Mouse (Mus musculus) heart, adult 9 months (tissue): Measurements from ENCODE around the gene Tubb2a.
"Not testable (repeated sequence)": the region's sequence is repeated elsewhere in the genome, so short reads cannot be mapped to it uniquely, and the experiment has no call there.

ENCODE experiments used
- DNase-seq, 2 experiments: peaks; one replicate each; pipeline ENCODE4 v3.0.0; 2022; ENCODE audit warnings: low spot score in 2 of 2

Tubb2a gene

DNA sequence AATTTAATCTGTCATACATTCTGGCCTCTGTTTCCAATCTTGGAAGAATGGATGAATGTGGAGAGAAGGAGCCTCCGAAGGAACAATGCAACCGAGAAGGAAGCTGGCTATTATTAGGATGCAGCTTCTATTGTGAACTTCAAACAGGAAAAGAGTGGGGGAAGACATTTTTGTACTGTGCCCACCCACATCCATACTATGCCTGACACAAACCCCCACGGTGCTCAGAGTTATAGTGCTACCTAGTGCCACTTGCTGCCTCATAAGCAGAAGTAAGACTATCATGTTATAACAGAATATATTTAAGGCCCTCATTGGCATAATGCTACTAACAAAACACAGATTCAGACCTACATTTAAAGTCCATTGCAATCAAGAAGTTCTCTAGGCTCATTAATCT is 11.6 kb upstream of the Tubb2a start:
- DNase-seq: no peak

DNA sequence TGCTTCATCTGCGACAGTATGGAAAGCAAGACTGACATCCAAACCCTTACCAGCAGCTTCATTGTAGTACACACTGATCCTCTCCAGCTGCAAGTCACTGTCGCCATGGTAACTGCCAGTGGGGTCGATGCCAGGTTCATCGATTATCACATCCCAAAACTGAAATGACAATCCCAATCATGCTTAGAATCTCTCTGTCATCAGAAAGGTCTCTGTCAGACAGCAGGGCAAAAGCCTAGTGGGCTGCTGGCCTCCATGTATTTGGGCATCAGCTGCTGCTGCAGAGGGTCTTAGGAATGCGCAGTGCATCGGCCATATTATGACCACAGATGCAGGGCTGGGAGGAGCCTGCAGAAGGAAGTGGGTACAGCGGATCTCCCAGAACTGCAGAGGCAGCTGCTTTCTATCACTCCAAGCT is 11.1 kb upstream of the Tubb2a start:
- DNase-seq: no peak

DNA sequence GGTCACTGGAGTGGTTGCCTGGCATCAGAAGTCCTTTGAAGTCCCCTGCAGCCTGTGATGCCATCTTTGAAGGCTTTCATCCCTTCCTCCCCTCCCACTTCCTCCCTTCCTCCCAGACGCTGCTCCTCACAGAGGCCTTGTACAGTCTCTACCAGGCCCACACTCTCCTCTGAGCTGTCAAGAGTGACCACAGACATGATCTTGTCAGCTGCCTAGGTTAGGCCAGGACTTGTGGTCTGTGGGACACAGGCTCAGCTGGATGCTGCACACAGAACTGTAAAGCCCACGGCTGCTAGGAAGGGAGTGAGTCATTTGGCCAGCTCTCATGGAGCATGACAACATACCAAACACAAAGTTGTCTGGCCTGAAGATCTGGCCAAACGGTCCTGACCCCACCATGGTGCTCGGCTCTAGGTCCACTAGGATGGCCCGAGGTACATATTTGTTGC is 10.4 kb upstream of the Tubb2a start:
- not testable (repeated sequence) for DNase-seq

DNA sequence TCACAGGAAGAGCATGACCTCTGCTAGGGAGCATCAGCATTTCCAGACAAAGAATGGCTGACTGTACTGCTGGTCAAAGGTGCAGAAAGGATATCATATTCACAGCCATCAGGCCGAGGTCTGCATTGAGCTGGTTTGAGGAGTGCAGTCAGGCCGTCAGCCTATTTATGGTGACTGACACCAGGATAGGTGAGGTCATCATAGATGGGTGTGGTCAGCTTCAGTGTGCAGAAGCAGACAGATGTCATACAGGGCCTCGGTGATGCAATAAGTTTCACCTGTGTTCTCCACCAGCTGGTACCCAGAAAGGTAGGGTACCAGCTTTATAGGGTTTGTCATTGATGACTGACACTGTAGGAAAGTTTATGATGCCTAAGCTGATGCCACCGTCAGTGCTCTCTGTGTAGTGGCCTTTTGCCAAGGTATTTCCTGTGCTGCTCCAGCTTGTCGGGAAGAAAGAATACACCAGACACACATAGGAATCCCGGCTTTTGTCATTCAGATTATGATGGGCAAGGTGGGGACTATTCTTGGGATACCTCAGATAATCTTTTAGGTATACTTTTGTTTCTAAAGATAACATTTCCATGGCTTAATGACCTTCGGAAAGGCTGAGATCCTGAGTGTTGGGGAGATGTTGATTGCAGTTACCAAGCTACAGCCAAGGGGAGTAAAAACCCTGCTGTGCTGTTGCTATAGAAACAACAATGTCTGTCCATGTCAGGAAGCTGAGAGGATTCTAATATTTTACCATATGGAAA is 9.4 kb upstream of the Tubb2a start:
- DNase-seq: no peak

DNA sequence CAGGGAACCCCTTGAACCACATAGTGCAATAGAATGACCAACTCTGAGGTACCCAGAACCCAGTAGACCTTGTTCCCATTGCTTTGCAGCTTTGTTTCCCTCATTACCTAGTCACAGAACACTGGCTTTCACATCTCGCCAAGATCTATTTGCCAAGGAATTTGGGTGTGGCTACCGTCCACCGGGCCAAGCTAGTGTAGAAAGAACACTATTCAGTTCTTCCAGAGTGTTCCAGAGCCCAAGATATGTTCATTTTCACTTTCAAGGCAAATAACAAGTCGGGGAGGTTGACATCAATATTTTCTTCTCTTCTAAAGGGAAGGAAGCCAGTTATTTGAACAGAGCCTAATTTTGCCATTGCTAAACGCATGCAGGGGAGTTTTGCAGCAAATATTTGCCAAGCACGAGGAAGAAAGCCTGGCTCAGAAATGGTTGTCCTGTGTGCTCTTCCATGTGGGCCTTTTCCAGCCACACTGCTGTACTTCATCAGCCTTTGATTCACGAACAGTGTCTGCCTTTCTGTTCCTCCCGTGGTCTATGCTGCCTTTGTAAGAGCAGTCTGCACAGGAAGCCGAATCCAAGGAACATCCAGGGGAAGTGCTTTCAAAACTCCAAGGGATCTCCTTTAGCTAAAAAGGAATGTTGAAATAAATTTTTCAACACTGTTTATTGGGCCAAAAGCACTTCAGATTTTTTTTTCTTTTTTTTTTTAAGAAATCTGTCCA is 6.4 kb upstream of the Tubb2a start:
- peak; percentile 85 for DNase-seq

DNA sequence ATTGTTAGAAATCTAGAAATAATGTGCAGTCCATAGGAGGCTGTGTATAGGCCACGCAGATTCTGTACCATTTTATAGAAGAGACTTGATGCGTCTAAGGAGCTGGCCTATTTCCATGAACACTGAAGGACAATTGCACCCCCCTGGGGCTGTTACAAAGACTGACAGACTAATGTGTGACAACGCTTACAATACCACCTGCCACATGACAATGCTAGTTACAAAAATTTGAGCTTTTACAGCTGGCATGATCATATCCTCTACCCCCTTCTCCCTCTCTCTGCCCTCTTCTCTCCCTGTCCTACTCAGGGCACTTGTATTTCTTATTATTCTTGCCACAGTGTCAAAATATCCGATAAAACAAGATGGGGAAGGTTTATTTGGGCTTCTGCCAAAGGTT is 4.1 kb upstream of the Tubb2a start:
- DNase-seq: no peak

DNA sequence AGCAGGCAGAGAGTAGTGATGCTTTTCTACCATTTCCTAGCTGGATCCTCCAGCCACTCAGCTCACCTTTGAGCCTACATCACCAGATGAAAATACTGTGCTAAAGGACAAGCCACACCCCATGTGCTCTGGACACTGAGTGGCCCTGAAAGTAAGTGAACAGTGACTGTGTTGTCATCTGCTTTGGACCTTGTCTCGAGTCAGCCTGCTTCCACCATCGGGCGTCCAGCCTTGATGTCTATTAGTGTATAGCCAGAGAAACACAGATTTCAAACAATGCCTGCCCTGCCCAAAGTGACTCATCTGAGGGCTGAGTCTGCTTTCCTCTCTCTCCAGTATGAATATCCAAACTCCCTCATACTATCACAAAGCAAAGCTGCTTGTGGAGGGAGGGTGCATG is 2.0 kb upstream of the Tubb2a start:
- DNase-seq: no peak

DNA sequence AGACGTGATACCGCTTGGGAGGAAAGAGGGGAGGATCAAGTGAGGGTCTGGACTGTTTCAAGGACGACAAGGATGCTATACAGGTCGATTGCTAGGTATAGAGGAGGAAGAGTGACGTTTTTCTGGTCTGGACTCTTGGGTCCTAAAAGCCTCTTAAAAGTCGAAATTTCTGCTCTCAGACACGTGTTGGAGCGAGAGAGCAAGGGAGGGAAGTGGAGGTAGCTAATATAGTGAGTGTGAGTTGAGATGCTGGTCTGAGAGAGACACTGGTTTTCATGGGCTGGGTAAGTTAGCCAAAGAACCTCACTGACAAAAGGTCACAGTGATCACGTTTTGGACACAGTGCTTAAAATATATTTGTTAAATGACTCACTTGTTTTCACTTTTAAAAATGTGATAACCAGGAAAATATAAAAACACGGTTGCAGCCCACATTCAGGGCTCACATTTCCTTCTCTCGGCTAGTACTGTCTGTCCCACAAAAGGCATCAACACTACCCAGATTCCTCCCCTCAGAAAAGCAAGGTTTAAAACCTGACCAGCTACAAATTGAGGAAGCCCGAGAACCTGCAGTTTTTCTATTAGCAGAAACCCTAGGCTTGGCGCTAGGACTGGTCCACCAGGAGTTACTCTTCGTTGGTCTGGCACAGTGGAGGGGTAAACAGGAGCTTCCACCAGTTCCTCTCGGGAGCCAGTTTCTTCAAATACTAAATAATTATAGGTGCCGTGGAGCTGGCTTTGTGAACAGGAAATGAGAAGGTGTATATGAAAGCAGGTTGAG is 883 bp upstream of the Tubb2a start:
- no peak for DNase-seq

DNA sequence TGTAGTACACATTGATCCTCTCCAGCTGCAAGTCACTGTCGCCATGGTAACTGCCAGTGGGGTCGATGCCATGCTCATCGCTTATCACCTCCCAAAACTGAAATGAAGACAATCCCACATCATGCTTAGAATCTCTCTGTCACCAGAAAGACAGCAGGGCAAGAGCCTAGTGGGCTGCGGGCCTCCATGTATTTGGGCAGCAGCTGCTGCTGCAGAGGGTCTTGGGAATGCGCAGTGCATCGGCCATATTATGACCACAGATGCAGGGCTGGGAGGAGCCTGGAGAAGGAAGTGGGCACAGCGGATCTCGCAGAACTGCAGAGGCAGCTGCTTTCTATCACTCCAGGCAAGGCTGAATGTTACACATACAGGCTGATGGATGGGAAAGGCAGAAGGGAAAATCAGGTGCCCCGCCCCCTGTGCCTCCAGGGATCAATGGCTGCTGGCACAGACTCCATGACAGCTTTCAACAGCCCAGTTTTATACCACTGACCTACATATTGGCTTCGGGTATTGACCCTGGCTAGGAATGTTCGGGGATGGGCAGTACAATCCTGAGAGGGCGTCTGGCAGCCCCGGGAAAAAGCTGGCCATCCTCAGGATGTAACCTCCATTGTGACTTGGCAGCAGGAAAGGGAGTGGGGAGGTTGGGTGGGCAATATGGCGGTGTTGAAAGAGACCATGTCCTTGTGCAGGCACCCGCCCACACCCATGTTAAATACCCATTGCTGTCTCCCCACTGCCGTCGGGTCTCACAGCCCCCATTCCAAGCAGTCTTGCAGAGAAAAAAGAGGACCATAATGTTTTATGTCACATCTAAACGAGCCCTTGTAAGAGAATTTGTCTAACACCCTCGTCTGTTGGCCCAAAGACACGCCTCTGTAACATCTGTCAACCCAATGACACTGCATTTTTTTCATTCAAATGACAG is 981 bp downstream of the Tubb2a start:
- DNase-seq: peak; percentile 52 to 57

DNA sequence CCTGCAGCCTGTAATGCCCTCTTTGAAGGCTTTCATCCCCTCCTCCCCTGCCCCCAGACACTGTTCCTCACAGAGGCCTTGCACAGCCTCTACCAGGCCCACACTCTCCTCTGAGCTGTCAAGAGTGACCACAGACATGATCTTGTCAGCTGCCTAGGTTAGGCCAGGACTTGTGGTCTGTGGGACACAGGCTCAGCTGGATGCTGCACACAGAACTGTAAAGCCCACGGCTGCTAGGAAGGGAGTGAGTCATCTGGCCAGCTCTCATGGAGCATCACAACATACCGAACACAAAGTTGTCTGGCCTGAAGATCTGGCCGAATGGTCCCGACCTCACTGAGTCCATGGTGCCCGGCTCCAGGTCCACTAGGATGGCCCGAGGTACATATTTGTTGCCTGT is 1.9 kb downstream of the Tubb2a start:
- DNase-seq: not testable (repeated sequence)

DNA sequence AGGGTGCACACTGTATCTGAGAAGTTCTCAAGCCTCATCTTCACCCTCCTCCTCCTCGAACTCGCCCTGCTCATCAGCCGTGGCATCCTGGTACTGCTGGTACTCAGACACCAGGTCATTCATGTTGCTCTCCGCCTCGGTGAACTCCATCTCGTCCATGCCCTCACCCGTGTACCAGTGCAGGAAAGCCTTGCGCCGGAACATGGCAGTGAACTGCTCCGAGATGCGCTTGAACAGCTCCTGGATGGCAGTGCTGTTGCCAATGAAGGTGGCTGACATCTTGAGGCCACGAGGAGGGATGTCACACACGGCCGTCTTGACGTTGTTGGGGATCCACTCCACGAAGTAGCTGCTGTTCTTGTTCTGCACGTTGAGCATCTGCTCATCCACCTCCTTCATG is 3.4 kb downstream of the Tubb2a start:
- DNase-seq: not testable (repeated sequence)

DNA sequence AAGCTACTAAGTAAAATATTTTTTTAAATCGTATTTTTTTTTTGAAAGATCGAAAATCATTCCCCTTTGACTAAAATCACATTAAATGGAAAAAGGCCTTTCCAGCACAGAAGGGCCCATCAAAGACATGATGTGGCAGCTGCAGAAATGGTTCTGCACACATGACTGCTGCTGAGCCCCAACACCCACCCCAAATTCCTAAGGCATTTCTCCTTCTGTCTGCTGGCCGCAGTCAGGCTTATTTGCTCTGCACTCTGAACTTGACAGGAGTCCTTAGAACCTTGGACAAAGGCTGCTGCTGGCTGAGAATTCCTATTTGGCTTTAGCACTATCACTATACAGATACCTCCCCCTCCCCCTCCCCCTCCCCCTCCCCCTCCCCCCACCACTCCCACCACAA is 5.0 kb downstream of the Tubb2a start:
- DNase-seq: no peak

DNA sequence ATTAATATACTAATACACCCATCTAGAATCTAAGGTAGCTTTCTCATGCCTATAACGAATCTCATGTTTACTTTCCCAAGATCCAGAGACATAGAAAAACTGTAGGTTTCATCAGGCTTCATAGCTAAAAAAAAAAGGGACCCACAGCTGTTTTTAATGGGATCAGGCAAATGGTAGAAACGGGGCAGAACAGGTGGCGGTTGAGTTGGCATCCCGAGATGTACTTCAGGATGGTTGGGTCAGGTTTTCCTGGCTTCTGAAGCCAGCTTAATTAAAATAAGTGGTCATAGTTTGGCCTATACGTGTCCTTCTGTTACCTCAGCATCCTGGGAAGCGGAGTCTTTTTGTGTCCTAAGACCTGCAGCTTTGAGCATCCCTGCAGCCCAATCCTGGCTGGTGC is 6.0 kb downstream of the Tubb2a start:
- DNase-seq: no peak

DNA sequence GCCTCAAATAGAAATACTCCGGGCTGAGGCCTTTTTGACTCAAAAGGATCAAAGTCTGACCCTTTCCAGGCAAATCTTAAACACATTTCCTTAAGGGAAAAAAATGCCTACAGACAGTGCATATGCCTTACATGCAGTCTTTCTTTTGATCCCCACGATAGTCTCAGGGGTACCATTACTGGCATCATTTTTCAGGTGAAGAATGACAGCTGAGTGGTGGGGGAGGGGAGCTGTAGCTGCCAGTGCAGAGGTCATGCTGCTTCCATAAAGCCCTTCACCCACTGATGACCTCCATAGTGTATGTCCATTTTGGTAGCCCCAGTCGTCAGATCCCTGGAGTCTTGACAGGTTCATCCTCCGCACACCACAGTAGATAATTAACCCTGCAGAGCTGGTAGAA is 7.5 kb downstream of the Tubb2a start:
- DNase-seq: no peak

DNA sequence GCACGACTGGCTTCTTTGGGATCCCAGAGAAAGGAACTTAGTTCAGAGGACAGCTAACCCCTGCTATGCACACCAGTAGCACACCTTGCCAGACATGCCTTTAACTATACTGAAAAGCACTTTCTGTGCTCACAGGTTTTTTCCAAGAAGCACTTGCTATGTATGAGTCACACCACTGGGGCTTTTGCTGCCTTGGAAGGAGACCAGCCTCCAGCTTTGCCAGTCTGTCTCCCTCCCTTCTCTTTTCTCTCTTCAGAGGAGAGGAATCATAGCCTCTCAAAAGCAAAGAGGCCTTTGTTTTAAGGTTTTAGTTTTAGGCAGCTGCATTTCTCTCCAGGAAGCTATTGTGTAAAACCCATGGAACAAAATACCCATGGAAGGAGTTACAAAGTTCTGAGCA is 11.5 kb downstream of the Tubb2a start:
- DNase-seq: peak in 1 of 2 experiments; percentile 23

DNA sequence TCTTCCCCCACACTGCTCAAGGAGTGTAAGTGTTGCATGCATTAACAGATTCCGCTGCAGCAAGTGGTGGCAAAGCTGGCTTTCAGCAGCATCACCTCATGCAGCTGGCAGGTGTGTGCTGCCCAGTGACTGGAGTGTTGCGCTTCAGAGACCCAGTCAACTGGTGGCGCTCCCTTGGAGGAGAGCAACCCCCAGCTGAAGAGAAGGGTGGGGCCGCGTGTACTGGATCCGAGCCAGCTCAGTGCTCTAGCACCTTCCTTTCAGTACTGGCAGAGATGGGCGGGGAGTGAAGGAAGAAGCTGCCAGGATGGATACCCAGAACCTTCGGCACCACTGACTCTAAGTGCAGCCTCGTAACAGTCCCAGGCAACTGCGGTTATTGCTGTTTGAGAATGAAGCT is 15.3 kb downstream of the Tubb2a start:
- no peak for DNase-seq

DNA sequence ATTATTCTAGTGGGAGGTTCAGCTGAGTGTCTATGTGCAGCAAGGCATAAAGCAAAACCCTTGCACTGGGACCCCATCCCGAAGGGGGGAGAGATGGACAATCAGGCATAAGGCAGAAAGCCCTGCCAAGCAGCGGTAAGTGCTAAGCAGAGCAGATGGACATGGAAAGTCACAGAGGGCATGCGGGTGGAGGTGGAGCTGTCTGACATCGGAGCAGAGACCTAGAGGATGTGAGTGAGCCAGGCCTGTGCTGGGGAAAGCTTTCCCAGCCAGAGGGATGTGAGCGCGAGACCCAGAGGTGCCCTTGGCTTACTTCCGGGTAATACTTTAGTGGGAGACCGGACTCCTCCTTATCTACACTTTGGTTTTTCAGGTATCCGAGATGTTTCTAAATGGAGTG is 17.7 kb downstream of the Tubb2a start:
- no peak for DNase-seq

DNA sequence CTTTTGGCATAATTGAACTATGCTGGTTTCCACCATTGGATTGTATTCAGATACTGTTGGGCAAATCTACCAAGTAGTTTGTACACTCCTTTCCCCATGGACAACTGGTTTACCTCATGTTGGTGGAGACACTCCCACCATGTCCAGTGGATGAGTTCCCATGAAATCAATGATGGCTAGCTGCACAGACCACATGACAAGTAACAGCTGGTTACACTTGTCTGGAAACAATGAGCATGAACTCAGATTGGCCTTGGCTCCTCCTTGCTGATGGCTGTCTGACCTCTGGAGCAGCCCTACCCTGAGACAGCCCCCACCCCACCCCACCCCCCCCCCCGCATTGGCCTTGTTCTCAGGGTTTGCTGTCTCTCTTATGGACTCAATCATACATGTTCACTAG is 20.6 kb downstream of the Tubb2a start:
- DNase-seq: no peak

DNA sequence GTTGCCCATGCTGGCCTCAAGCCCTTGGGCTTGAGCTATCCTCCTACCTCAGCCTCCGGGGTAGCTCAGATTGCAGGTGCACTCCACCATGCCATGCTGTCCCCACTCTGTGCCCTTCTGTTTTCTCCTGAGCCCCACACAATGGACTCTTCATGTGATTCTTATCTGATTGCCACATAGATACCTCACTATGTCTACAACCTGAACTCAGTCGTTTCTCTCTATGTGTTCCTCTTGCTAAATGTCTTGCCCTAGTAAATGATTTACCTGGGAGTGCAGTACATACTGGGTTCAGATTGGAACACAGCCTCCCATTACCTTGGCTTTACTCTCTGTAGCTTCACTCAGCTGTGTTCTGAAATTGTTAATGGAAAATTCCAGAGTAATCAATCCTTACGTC is 22.8 kb downstream of the Tubb2a start:
- DNase-seq: no peak

DNA sequence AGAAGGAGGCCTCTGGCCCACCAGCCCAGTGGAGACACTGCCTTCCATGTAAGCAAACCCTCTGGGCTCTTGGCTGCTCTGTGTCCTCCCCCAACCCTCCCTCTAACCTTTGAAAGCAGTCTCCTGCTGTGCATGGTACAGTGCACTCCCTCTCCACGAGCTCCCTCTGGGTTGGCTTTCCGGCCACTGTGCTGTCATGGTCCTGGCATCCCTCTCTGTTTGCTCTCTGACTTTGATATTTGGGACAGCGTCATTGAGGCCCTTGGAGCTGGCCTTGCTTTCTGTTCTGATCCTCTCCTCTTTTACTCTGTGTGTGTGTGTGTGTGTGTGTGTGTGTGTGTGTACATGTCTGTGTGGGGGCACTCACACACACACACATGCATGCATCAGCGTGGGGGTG is 23.4 kb downstream of the Tubb2a start:
- no peak for DNase-seq

DNA sequence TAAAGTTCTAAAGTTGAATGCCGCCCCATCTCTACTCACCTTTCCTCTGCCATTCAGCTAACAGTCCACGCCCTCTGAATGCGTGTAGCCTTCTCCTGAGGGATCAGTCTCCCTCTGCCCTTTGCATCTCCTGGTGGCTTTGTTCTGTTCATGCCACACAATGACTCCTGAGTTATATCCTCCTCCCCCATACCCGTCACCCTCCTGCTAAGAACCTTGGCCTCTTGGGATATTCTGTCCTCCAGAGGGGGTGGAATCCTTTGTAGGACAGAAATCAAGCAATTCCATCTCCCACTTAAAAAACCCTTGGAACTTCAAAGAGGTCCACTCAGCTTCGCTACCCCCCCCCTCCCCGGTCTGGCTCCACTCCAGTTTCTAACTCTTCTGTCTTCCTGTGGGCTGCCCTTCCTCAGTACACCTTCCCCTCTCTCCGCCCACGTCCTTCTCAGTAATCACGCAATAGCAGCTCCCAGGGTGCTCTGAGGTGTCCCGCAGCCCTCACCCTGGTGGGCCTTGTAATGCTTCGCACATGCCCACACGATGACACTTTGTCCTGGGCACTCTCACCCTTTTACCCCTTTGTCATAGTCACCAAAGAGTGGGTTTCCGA is 24.0 kb downstream of the Tubb2a start:
- DNase-seq: no peak
